Mouse (Mus musculus) thymus, postnatal 14 days (tissue): ENCODE measurements around the gene Gm29427.
"Not testable (repeated sequence)": the region's sequence is repeated elsewhere in the genome, so short reads cannot be mapped to it uniquely, and the experiment has no call there.

Experiments used
- DNase-seq: peaks from one replicate; pipeline ENCODE4 v3.0.0; 2021

The Gm29427 gene

GRCm38 (mm10) chr1:130731741-130732337 lies 16.2 kb upstream of the Gm29427 start, which contains the start of gene AA986860:
AA986860 (plus strand) TSS chr1:130731976.
- DNase-seq: no peak

- DNase-seq: no peak
Measured at GRCm38 (mm10) chr1:130729153-130729552, 13.6 kb upstream of the Gm29427 start, which contains the start of gene Pfkfb2. Pfkfb2 (minus strand) TSS chr1:130729253.

- no peak for DNase-seq
Measured at GRCm38 (mm10) chr1:130728708-130729107, 13.1 kb upstream of the Gm29427 start.

- no peak for DNase-seq
Measured at GRCm38 (mm10) chr1:130728070-130728469, 12.5 kb upstream of the Gm29427 start.

GRCm38 (mm10) chr1:130726396-130726795 lies 10.8 kb upstream of the Gm29427 start:
- DNase-seq: no peak

- no peak for DNase-seq
Measured at GRCm38 (mm10) chr1:130724206-130724605, 8.6 kb upstream of the Gm29427 start.

- DNase-seq: peak; percentile 92
Measured at GRCm38 (mm10) chr1:130717291-130717871, 1.8 kb upstream of the Gm29427 start, which contains the start of gene Yod1. Yod1 (plus strand) TSS chr1:130717327.

GRCm38 (mm10) chr1:130716513-130717290 lies 1.1 kb upstream of the Gm29427 start:
- DNase-seq: peak; percentile 51

- DNase-seq: no peak
Measured at GRCm38 (mm10) chr1:130716218-130716512, 566 bp upstream of the Gm29427 start.

GRCm38 (mm10) chr1:130714046-130714445 lies 1.6 kb downstream of the Gm29427 start:
- no peak for DNase-seq

- no peak for DNase-seq
Measured at GRCm38 (mm10) chr1:130710283-130711080, 5.1 kb downstream of the Gm29427 start.

- no peak for DNase-seq
Measured at GRCm38 (mm10) chr1:130703613-130704012, 12.0 kb downstream of the Gm29427 start.

GRCm38 (mm10) chr1:130701976-130702375 lies 13.6 kb downstream of the Gm29427 start:
- DNase-seq: no peak

- peak; percentile 31 for DNase-seq
Measured at GRCm38 (mm10) chr1:130699937-130700633, 15.5 kb downstream of the Gm29427 start.

GRCm38 (mm10) chr1:130698601-130699000 lies 17.0 kb downstream of the Gm29427 start:
- DNase-seq: no peak

- no peak for DNase-seq
Measured at GRCm38 (mm10) chr1:130683905-130684304, 31.7 kb downstream of the Gm29427 start.

- no peak for DNase-seq
Measured at GRCm38 (mm10) chr1:130681656-130682413, 33.8 kb downstream of the Gm29427 start.

GRCm38 (mm10) chr1:130681075-130681474 lies 34.5 kb downstream of the Gm29427 start:
- no peak for DNase-seq

GRCm38 (mm10) chr1:130678551-130678950 lies 37.0 kb downstream of the Gm29427 start:
- no peak for DNase-seq

GRCm38 (mm10) chr1:130663576-130663975 lies 52.0 kb downstream of the Gm29427 start:
- DNase-seq: not testable (repeated sequence)

GRCm38 (mm10) chr1:130661454-130661853 lies 54.1 kb downstream of the Gm29427 start, which contains the start of gene C4bp:
C4bp (minus strand) TSS chr1:130661632.
- DNase-seq: no peak

- DNase-seq: not testable (repeated sequence)
Measured at GRCm38 (mm10) chr1:130659641-130660040, 56.0 kb downstream of the Gm29427 start.
